Mouse (Mus musculus): ENCODE measurements around the gene Rhbdd1. TPM values are rescaled to one million over a fixed set of nuclear protein-coding genes. Genes with fewer than 3 reads are reported as not detected.

The Rhbdd1 gene
- total and polyA plus RNA-seq, 3 experiments, result 7.5 to 10.4 TPM; not detected in 1

- no peaks in the 10 kb centered on the region for H3K4me1 ChIP-seq (ENCODE audit: control insufficient read depth in 1 of 2, insufficient read depth in 2 of 2, low read length in 2 of 2)
- no peaks in the 10 kb centered on the region for H3K27me3 ChIP-seq (ENCODE audit: control insufficient read depth in 1 of 2, insufficient read depth in 2 of 2, low read length in 2 of 2)
- no peak for DNase-seq (ENCODE audit: low read depth, low spot score)
- H3K36me3 ChIP-seq (ENCODE audit: control insufficient read depth in 1 of 2, insufficient read depth in 2 of 2, low read length in 2 of 2), result no peaks in the 10 kb centered on the region; a peak in 1 of 4 replicates
- TF ChIP-seq EP300 (IDR thresholded peaks at IDR 0.05; ENCODE audit: low read depth in 1 of 2, low read length in 2 of 2), result no peak
- TF ChIP-seq MYC (IDR thresholded peaks at IDR 0.05; ENCODE audit: low read depth, low read length), result no peak
- TF ChIP-seq POLR2A (IDR thresholded peaks at IDR 0.05; ENCODE audit: control insufficient read depth in 1 of 2, insufficient read depth in 1 of 2, low read depth in 1 of 2, low read length in 2 of 2, poor library complexity in 1 of 2), result no peak
- TF ChIP-seq USF2 (IDR thresholded peaks at IDR 0.05; ENCODE audit: borderline replicate concordance in 1 of 2, insufficient read depth in 1 of 2, low read depth in 1 of 2, low read length in 2 of 2), result no peak
- TF ChIP-seq CHD1 (IDR thresholded peaks at IDR 0.05; ENCODE audit: low read depth, low read length), result no peak
- TF ChIP-seq TCF12 (IDR thresholded peaks at IDR 0.05; ENCODE audit: low read depth, low read length), result no peak
- no peak for TF ChIP-seq MYB (IDR thresholded peaks at IDR 0.05; ENCODE audit: low read depth, low read length)
- no peak for TF ChIP-seq GATA1 (IDR thresholded peaks at IDR 0.05; ENCODE audit: low read depth, low read length)
- no peak for TF ChIP-seq ZKSCAN1 (IDR thresholded peaks at IDR 0.05; ENCODE audit: low read depth, low read length)
- no peak for TF ChIP-seq ETS1 (IDR thresholded peaks at IDR 0.05; ENCODE audit: low read depth, low read length)
- no peak for TF ChIP-seq MAX (IDR thresholded peaks at IDR 0.05; ENCODE audit: low read length)
- TF ChIP-seq BHLHE40 (IDR thresholded peaks at IDR 0.05; ENCODE audit: borderline replicate concordance, low read depth, low read length), result no peak
- no peak for TF ChIP-seq GABPA (IDR thresholded peaks at IDR 0.05; ENCODE audit: low read depth, low read length)
- no peak for TF ChIP-seq ZC3H11A (IDR thresholded peaks at IDR 0.05; ENCODE audit: low read depth, low read length)
- no peak overlapping the region for H3K4me3 ChIP-seq (ENCODE audit: control insufficient read depth in 1 of 2, insufficient read depth in 1 of 2, low read depth in 2 of 2, low read length in 2 of 2)
- no peaks in the 10 kb centered on the region for H3K79me2 ChIP-seq (ENCODE audit: control insufficient read depth, insufficient read depth, low read length, poor library complexity)
- no peaks in the 10 kb centered on the region for H3K9me3 ChIP-seq (replicated peaks; ENCODE audit: insufficient read depth, low read length)
- H3K9ac ChIP-seq (ENCODE audit: control insufficient read depth, low read depth, low read length, poor library complexity, severe bottlenecking), result no peak overlapping the region
- no peak overlapping the region for H3K27ac ChIP-seq (ENCODE audit: control insufficient read depth, low read depth, low read length)
Measured at GRCm38 (mm10) chr1:82429061-82429460, 112.8 kb downstream of the Rhbdd1 start.

DNA sequence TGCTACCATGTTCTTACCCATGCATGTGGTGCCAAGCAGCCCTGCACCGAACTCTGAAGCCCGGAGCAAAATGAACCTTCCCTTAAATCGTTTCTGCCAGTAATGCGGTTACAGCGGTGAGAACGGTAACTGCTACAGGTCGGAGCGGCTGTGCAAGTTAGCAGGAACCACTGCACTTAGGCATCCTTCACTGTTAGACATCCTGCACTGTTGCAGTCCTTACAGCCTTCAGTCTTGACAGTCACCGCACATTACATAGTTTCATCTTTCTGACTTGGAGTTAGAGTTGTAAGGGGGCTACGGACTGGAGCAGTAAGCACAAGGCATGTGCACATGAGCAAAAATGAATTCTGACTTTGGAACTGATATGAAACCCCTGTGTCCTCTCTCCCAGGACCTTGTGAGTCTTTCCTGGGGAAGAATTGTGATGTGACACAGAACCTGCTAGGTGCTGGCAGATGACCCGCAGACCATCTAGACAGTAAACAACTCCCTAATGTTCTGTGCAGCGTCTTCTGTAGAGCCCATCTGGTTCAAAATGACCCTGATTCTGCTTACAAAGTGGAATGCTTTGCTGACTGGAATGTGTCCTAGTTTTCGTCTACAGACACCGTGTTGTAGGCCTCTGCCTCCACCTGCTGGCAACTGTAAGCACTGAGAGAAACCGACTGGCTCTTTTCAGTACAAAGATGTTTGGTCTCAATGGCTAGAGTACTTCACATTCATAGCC, 116.8 kb downstream of the Rhbdd1 start:
- Histone ChIP-seq H3K4me1 (ENCODE audit: control insufficient read depth in 1 of 2, insufficient read depth in 2 of 2, low read length in 2 of 2) (no peaks in the 10 kb centered on the region), H3K36me3 (ENCODE audit: control insufficient read depth in 1 of 2, insufficient read depth in 2 of 2, low read length in 2 of 2) (no peaks in the 10 kb centered on the region; a peak in 1 of 4 replicates), H3K9me3 (replicated peaks; ENCODE audit: insufficient read depth, low read length) (no peaks in the 10 kb centered on the region), H3K4me3 (ENCODE audit: control insufficient read depth in 1 of 2, insufficient read depth in 1 of 2, low read depth in 2 of 2, low read length in 2 of 2) (no peak overlapping the region), H3K27ac (ENCODE audit: control insufficient read depth, low read depth, low read length) (no peak overlapping the region), H3K79me2 (ENCODE audit: control insufficient read depth, insufficient read depth, low read length, poor library complexity) (no peaks in the 10 kb centered on the region), H3K27me3 (ENCODE audit: control insufficient read depth in 1 of 2, insufficient read depth in 2 of 2, low read length in 2 of 2) (no peaks in the 10 kb centered on the region), H3K9ac (ENCODE audit: control insufficient read depth, low read depth, low read length, poor library complexity, severe bottlenecking) (no peak overlapping the region)
- peak; percentile 30 to 53 (median 51); a peak in 4 of 6 replicates for TF ChIP-seq CTCF (IDR thresholded peaks at IDR 0.05 in 2 of 3, conservative IDR thresholded peaks at IDR 0.05 in 1 of 3; ENCODE audit: control insufficient read depth in 1 of 3, insufficient read depth in 1 of 3, low read depth in 2 of 3, low read length in 3 of 3, poor library complexity in 1 of 3, severe bottlenecking in 1 of 3)
- peak; percentile 52 for TF ChIP-seq SMC3 (IDR thresholded peaks at IDR 0.05; ENCODE audit: low read depth, low read length)
- TF ChIP-seq RAD21 (IDR thresholded peaks at IDR 0.05; ENCODE audit: low read depth, low read length), result peak; percentile 63
- TF ChIP-seq ZKSCAN1 (IDR thresholded peaks at IDR 0.05; ENCODE audit: low read depth, low read length), result no peak
- peak; percentile 18 for DNase-seq (ENCODE audit: low read depth, low spot score)

All from MEL (cell line).